Mouse (Mus musculus) layer of hippocampus, adult 18-20 months (tissue): ENCODE data around the gene Mnat1. TPM values are rescaled to one million over a fixed set of nuclear protein-coding genes. Genes with fewer than 3 reads are reported as not detected.
"Not testable (repeated sequence)": the region's sequence is repeated elsewhere in the genome, so short reads cannot be mapped to it uniquely, and the experiment has no call there.

Source experiments
- DNase-seq, 2 experiments: peaks; one replicate each; pipeline ENCODE4 v3.0.0; 2022; ENCODE audit warnings: low spot score in 2 of 2
- total RNA-seq, 2 experiments: library from RNA; stranded (reverse); gene quantifications; 2 replicates each; pipeline ENCODE4 v1.2.3; 2021

Mnat1 gene
- total RNA-seq, 2 experiments from 2014 or later = 27.8 to 28.3 TPM

- DNase-seq = no peak
Observed at GRCm38 (mm10) chr12:73140732-73141131, 17.2 kb downstream of the Mnat1 start.

- no peak for DNase-seq
Observed at GRCm38 (mm10) chr12:73147236-73147635, 23.7 kb downstream of the Mnat1 start.

- DNase-seq = not testable (repeated sequence)
Observed at GRCm38 (mm10) chr12:73151038-73151437, 27.5 kb downstream of the Mnat1 start.

- no peak for DNase-seq
Observed at GRCm38 (mm10) chr12:73154150-73154549, 30.6 kb downstream of the Mnat1 start.

- DNase-seq = peak in 1 of 2 experiments; percentile 12
Observed at GRCm38 (mm10) chr12:73160341-73160740, 36.8 kb downstream of the Mnat1 start.

GRCm38 (mm10) chr12:73162408-73163181 is 39.1 kb downstream of the Mnat1 start:
- peak in 1 of 2 experiments; percentile 36 for DNase-seq

GRCm38 (mm10) chr12:73170794-73171193 is 47.3 kb downstream of the Mnat1 start:
- DNase-seq = no peak

GRCm38 (mm10) chr12:73183896-73184295 is 60.4 kb downstream of the Mnat1 start:
- no peak for DNase-seq

- DNase-seq = no peak
Observed at GRCm38 (mm10) chr12:73197363-73197762, 73.8 kb downstream of the Mnat1 start.

- no peak for DNase-seq
Observed at GRCm38 (mm10) chr12:73198451-73198850, 74.9 kb downstream of the Mnat1 start.

- no peak for DNase-seq
Observed at GRCm38 (mm10) chr12:73199375-73199774, 75.9 kb downstream of the Mnat1 start.

- DNase-seq = no peak
Observed at GRCm38 (mm10) chr12:73201587-73201986, 78.1 kb downstream of the Mnat1 start.

- no peak for DNase-seq
Observed at GRCm38 (mm10) chr12:73205710-73206649, 82.5 kb downstream of the Mnat1 start.

GRCm38 (mm10) chr12:73207008-73207407 is 83.5 kb downstream of the Mnat1 start:
- DNase-seq = no peak

GRCm38 (mm10) chr12:73207461-73207860 is 83.9 kb downstream of the Mnat1 start:
- DNase-seq = no peak

GRCm38 (mm10) chr12:73208518-73208917 is 85.0 kb downstream of the Mnat1 start:
- DNase-seq = no peak

GRCm38 (mm10) chr12:73209117-73209516 is 85.6 kb downstream of the Mnat1 start:
- DNase-seq = no peak

GRCm38 (mm10) chr12:73210454-73210853 is 86.9 kb downstream of the Mnat1 start:
- no peak for DNase-seq

- no peak for DNase-seq
Observed at GRCm38 (mm10) chr12:73215773-73216172, 92.3 kb downstream of the Mnat1 start.

GRCm38 (mm10) chr12:73218632-73219031 is 95.1 kb downstream of the Mnat1 start:
- no peak for DNase-seq

GRCm38 (mm10) chr12:73221235-73221634 is 97.7 kb downstream of the Mnat1 start:
- no peak for DNase-seq

GRCm38 (mm10) chr12:73223872-73224271 is 100.4 kb downstream of the Mnat1 start:
- DNase-seq = no peak
